Mouse (Mus musculus) kidney, embryonic 16.5 days (tissue): ENCODE data around the gene Bcr. TPM values are rescaled to one million over a fixed set of nuclear protein-coding genes. Genes with fewer than 3 reads are reported as not detected.

Experiments used
- ATAC-seq: fragments of 200-750 bp; cut with Nextera tagmentation; 2 replicates; pipeline ENCODE4 v1.8.0; 2017; ENCODE audit warnings: moderate TSS enrichment; ENCODE audit not compliant: low FRiP score, low TSS enrichment
- H3K27ac ChIP-seq: fragments of 300-500 bp; sonication (generic); 2 replicates; pipeline ENCODE4 v1.5.1; 2014; ENCODE audit warnings: low read length
- H3K27me3 ChIP-seq: fragments of 300-500 bp; sonication (generic); 2 replicates; pipeline ENCODE4 v1.6.1; 2014; ENCODE audit warnings: low read length, control low read depth, mixed read lengths; ENCODE audit not compliant: insufficient read depth
- H3K36me3 ChIP-seq: fragments of 300-500 bp; sonication (generic); 2 replicates; pipeline ENCODE4 v1.6.1; 2014; ENCODE audit warnings: low read length, control low read depth, mixed read lengths; ENCODE audit not compliant: insufficient read depth
- H3K4me1 ChIP-seq: fragments of 300-500 bp; sonication (generic); 2 replicates; pipeline ENCODE4 v1.6.1; 2014; ENCODE audit warnings: low read length, control low read depth, mixed read lengths; ENCODE audit not compliant: insufficient read depth
- H3K4me2 ChIP-seq: fragments of 300-500 bp; sonication (generic); replicated peaks from 2 replicates; pipeline ENCODE4 v1.6.1; 2014; ENCODE audit warnings: low read depth, low read length
- H3K4me3 ChIP-seq: fragments of 300-500 bp; sonication (generic); 2 replicates; pipeline ENCODE4 v1.5.1; 2014; ENCODE audit warnings: mild to moderate bottlenecking, low read length
- H3K9ac ChIP-seq: fragments of 300-500 bp; sonication (generic); replicated peaks from 2 replicates; pipeline ENCODE4 v1.6.1; 2014; ENCODE audit warnings: low read length
- H3K9me3 ChIP-seq: fragments of 300-500 bp; sonication (generic); 2 replicates; pipeline ENCODE4 v1.6.1; 2016; ENCODE audit warnings: low read length, control low read depth
- WGBS: fragments of 180-500 bp; shearing (Covaris S2); extraction: QIAGEN DNeasy Blood & Tissue Kit; methylation state at CpG from one replicate; pipeline ENCODE4 v1.1.7; 2014; 5-methylcytosine and 5-hydroxymethylcytosine counted together
- polyA plus RNA-seq: library from polyadenylated mRNA; unstranded; fragments of >200 nt; fragmentation: Nextera tagmentation; extraction: Ambion mirVana; gene quantifications from 2 replicates; pipeline ENCODE4 v1.2.1, GENCODE M21; 2015

The Bcr gene
- polyA plus RNA-seq, 1 experiment from 2014 or later, result 6.8 TPM

DNA sequence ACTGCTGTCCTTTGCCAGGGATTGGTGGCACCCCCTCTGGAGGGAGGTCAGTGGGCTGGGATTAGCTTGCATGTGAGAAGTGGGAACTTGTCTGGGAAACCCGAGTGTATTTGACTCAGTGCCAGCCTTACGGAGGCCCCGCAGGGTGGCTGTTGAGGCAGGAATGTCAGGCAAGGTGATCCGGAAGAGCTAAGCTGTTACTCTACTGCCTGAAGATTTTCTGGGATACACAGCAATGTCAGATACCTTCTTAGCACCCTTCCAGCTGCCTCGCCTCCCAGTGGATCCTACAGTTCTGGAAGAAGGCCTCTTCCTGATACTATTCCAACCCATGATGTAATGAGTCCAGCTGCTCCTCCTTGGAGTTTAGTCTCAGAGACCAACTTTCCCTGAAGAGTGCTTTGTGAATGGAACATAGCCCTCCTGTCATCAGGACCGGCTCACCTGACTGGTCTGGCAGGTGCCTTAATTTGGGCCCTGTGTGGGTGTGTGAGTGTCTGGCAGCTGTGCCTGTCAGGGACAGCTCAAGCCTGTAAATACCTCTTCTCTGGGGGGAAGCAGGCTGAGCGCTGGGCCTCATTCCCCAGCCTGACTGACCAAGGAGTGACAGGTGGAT, 56.6 kb downstream of the Bcr start:
- Histone ChIP-seq H3K27ac (no peak overlapping the region), H3K36me3 (no peaks in the 10 kb centered on the region), H3K9ac (no peak overlapping the region), H3K4me3 (no peak overlapping the region), H3K27me3 (no peaks in the 10 kb centered on the region), H3K4me1 (peaks cover 12% of the 10 kb centered on the region), H3K9me3 (no peaks in the 10 kb centered on the region), H3K4me2 (no peak overlapping the region)
- WGBS, result 68% methylated on average over 7 of the region's 7 CpGs
- ATAC-seq, result no peak

DNA sequence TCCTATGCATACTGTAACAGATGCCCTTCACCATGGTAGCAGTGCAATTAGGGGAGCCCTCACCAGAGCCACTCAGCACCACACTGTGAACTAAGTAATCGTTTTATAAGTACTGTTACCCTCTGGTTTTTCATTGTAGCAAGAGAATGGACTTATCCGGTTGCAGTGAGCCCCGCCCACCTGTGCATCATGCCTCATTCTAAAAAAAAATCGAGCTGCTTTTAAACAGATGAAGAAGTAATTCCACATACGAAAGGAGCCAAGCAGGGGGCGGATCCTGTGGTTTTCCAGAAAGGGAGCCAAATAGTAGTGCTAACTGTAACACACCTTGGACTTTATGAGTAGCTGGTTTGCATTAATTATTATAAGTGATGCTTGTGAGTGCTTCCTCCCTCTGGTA, 58.1 kb downstream of the Bcr start:
- no peak overlapping the region for H3K4me2 ChIP-seq
- H3K27ac ChIP-seq, result no peak overlapping the region
- no peak for ATAC-seq
- H3K9ac ChIP-seq, result no peak overlapping the region
- H3K27me3 ChIP-seq, result no peaks in the 10 kb centered on the region
- WGBS, result 81% methylated on average over 6 of the region's 6 CpGs
- H3K36me3 ChIP-seq, result no peaks in the 10 kb centered on the region
- H3K4me3 ChIP-seq, result no peak overlapping the region
- H3K9me3 ChIP-seq, result no peaks in the 10 kb centered on the region
- H3K4me1 ChIP-seq, result peaks cover 12% of the 10 kb centered on the region

DNA sequence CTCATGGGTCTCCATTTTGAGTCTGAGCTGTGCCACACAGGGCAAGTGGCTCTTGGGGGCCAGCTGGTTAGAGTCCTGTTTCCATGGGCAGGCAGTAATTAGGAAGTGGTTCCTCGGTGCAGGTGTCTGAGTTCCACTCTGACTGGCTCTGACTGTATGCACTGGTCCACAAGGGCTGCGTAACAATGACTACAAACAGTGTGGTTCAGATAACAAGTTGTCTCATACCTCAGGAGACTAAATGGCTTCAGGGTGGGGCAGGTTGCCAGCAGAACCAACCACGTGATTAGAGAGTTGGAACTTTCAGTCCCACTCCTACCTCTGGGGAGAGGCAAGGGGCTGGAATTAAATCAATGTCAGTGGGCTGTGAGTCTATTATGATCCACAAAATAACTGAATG, 59.0 kb downstream of the Bcr start:
- peaks cover 12% of the 10 kb centered on the region for H3K4me1 ChIP-seq
- WGBS, result 69% methylated on average over 3 of the region's 3 CpGs
- no peak for ATAC-seq
- H3K36me3 ChIP-seq, result no peaks in the 10 kb centered on the region
- H3K4me3 ChIP-seq, result no peak overlapping the region
- H3K9ac ChIP-seq, result no peak overlapping the region
- H3K4me2 ChIP-seq, result no peak overlapping the region
- H3K27ac ChIP-seq, result no peak overlapping the region
- no peaks in the 10 kb centered on the region for H3K9me3 ChIP-seq
- no peaks in the 10 kb centered on the region for H3K27me3 ChIP-seq

DNA sequence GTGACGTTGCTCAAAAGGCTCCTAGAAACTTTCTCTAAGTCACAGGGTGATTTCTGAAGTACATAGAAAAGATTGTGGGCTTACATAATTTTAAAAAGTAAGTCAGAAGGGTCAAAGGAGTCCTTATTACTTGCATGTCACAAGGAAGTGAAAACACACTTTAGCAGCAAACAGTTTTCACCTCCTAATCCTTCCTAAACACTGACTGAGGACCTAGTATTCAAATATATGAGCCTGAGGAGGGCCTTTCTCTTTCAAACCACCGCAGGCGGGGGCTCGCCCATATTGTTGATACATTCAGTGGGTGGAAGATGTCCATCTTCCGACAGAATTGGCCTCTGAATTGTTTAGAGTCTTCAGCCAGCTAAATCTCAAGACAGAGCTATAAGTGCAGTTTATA, 59.8 kb downstream of the Bcr start:
- Histone ChIP-seq H3K4me2 (no peak overlapping the region), H3K9me3 (no peaks in the 10 kb centered on the region), H3K9ac (no peak overlapping the region), H3K27me3 (no peaks in the 10 kb centered on the region), H3K4me3 (no peak overlapping the region), H3K4me1 (peaks cover 12% of the 10 kb centered on the region), H3K27ac (no peak overlapping the region), H3K36me3 (peaks cover under 1% of the 10 kb centered on the region; the same call in 1 of the 2 replicates)
- 83% methylated on average over 5 of the region's 5 CpGs for WGBS
- ATAC-seq, result no peak

- 68% methylated on average over 5 of the region's 5 CpGs for WGBS
- Histone ChIP-seq H3K27ac (no peak overlapping the region), H3K4me2 (no peak overlapping the region), H3K27me3 (no peaks in the 10 kb centered on the region), H3K36me3 (peaks cover 9% of the 10 kb centered on the region; the same call in 1 of the 2 replicates), H3K9ac (no peak overlapping the region), H3K9me3 (no peaks in the 10 kb centered on the region), H3K4me3 (no peak overlapping the region), H3K4me1 (peaks cover 12% of the 10 kb centered on the region)
- peak; percentile 54; the same call in 1 of the 2 replicates for ATAC-seq
Measured at GRCm38 (mm10) chr10:75121028-75121427, 60.6 kb downstream of the Bcr start.

DNA sequence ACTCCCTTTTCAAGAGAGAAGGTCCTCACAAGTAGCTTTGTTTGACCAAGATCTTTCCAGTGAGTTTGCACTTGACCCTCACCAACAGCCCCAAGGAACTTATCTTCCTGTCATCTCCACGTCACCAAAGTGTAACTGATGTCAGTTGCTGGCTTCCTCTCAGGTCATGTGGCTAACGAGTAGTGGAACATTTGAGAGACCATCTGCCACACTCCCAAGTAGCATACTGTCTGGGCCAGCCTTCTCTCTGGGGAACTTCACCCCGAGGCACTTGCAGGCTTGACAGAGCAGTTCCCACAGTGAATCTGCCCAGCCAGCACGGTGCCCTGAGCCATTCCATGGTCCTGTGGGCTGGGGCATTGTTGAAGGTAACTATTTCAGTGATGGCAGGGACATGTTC, 65.2 kb downstream of the Bcr start:
- no peak for ATAC-seq
- no peaks in the 10 kb centered on the region for H3K9me3 ChIP-seq

DNA sequence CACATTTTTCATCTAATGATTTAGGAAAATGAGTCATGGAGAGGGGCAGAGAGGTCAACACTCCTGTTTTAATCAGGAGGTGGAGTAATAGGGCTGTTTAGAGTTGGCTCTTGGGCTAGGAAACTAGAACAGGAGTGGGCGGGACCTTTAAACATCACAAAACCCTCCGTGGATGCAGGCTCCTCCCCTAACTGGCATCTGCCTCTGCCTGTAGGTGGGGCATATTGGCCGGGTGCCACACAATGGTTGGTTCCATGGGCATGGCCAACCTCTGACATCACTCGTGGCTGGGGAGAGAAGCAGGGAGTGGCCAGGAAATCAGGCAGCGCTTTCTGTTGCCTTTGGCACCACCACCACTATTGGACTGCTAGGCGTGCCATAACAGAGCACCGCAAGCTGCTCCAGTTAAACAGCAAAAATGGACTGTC, 68.9 kb downstream of the Bcr start:
- H3K4me3 ChIP-seq, result no peak overlapping the region
- H3K27me3 ChIP-seq, result no peaks in the 10 kb centered on the region
- H3K9ac ChIP-seq, result no peak overlapping the region
- H3K4me1 ChIP-seq, result no peaks in the 10 kb centered on the region
- H3K36me3 ChIP-seq, result peaks cover 43% of the 10 kb centered on the region
- no peak overlapping the region for H3K27ac ChIP-seq
- ATAC-seq, result 0 out of 2 replicates have a peak, but pooled peaks have one; percentile 12
- WGBS, result 80% methylated on average over 7 of the region's 7 CpGs
- H3K9me3 ChIP-seq, result peaks cover 4% of the 10 kb centered on the region; the same call in 1 of the 2 replicates
- no peak overlapping the region for H3K4me2 ChIP-seq

More for the DNA sequence above, 65.2 kb downstream of the Bcr start:
- H3K36me3 ChIP-seq, result peaks cover 21% of the 10 kb centered on the region
- H3K27ac ChIP-seq, result no peak overlapping the region
- no peaks in the 10 kb centered on the region for H3K27me3 ChIP-seq
- H3K4me2 ChIP-seq, result no peak overlapping the region
- H3K4me3 ChIP-seq, result no peak overlapping the region
- peaks cover 7% of the 10 kb centered on the region for H3K4me1 ChIP-seq
- no peak overlapping the region for H3K9ac ChIP-seq
- WGBS, result 81% methylated on average over 4 of the region's 4 CpGs

GRCm38 (mm10) chr10:75130372-75131046, 70.1 kb downstream of the Bcr start:
- H3K27me3 ChIP-seq, result no peaks in the 10 kb centered on the region
- H3K36me3 ChIP-seq, result peaks cover 41% of the 10 kb centered on the region
- H3K4me2 ChIP-seq, result no peak overlapping the region
- H3K9ac ChIP-seq, result no peak overlapping the region
- peaks cover 4% of the 10 kb centered on the region; the same call in 1 of the 2 replicates for H3K9me3 ChIP-seq
- no peaks in the 10 kb centered on the region for H3K4me1 ChIP-seq
- 88% methylated on average over 4 of the region's 4 CpGs for WGBS
- no peak overlapping the region for H3K27ac ChIP-seq
- H3K4me3 ChIP-seq, result no peak overlapping the region
- no peak for ATAC-seq

- Histone ChIP-seq H3K4me1 (no peaks in the 10 kb centered on the region), H3K4me3 (no peak overlapping the region), H3K9ac (no peak overlapping the region), H3K27ac (no peak overlapping the region), H3K27me3 (no peaks in the 10 kb centered on the region), H3K4me2 (no peak overlapping the region), H3K36me3 (peaks cover 41% of the 10 kb centered on the region), H3K9me3 (peaks cover 4% of the 10 kb centered on the region; the same call in 1 of the 2 replicates)
- 71% methylated on average over 8 of the region's 8 CpGs for WGBS
- ATAC-seq, result no peak
Measured at GRCm38 (mm10) chr10:75131625-75132024, 71.2 kb downstream of the Bcr start.

GRCm38 (mm10) chr10:75134861-75135517, 74.6 kb downstream of the Bcr start:
- no peaks in the 10 kb centered on the region for H3K27me3 ChIP-seq
- H3K9me3 ChIP-seq, result peaks cover 4% of the 10 kb centered on the region; the same call in 1 of the 2 replicates
- H3K4me3 ChIP-seq, result no peak overlapping the region
- H3K36me3 ChIP-seq, result peaks cover 60% of the 10 kb centered on the region
- ATAC-seq, result no peak
- H3K4me1 ChIP-seq, result no peaks in the 10 kb centered on the region
- no peak overlapping the region for H3K27ac ChIP-seq
- WGBS, result 87% methylated on average over 15 of the region's 15 CpGs
- H3K4me2 ChIP-seq, result no peak overlapping the region
- H3K9ac ChIP-seq, result no peak overlapping the region
